Mouse (Mus musculus) MEL (cell line): ENCODE measurements at regions not wholly inside any gene's neighbourhood (a gene's known extent, or its start where the extent isn't known, plus 50 kb on each side); places are given as distances from the start of the nearest gene placed in this dataset.
A peak's percentile ranks its signal among the peaks of the same experiment; 100 is the strongest.

Experiments
- DNase-seq: peaks from one replicate; pipeline ENCODE4 v3.0.0; 2011; ENCODE audit warnings: low read depth, low spot score
- H3K27ac ChIP-seq: 2 replicates; pipeline ENCODE4 v1.5.1; 2012; ENCODE audit warnings: low read depth, mild to moderate bottlenecking, control low read depth, low read length, moderate library complexity; ENCODE audit not compliant: control insufficient read depth
- H3K27me3 ChIP-seq, 2 experiments: fragments of 150-350 bp in 1 of 2; sonication (generic) in 1 of 2; 2 replicates each; pipeline ENCODE4 v1.6.1; 2012; ENCODE audit warnings: low read length in 2 of 2, mild to moderate bottlenecking in 2 of 2, improper control_type of control experiment in 1 of 2, moderate library complexity in 1 of 2; ENCODE audit not compliant: insufficient read depth in 2 of 2, control insufficient read depth in 1 of 2
- H3K36me3 ChIP-seq, 2 experiments: 2 replicates each; pipeline ENCODE4 v1.6.1; 2012 to 2014; ENCODE audit warnings: low read length in 2 of 2, improper control_type of control experiment in 1 of 2, inconsistent platforms in 1 of 2, mild to moderate bottlenecking in 1 of 2; ENCODE audit not compliant: insufficient read depth in 2 of 2, control insufficient read depth in 1 of 2
- H3K4me1 ChIP-seq, 2 experiments: fragments of 150-350 bp in 1 of 2; sonication (generic) in 1 of 2; 2 replicates each; pipeline ENCODE4 v1.6.1; 2012; ENCODE audit warnings: low read length in 2 of 2, improper control_type of control experiment in 1 of 2, mild to moderate bottlenecking in 1 of 2; ENCODE audit not compliant: insufficient read depth in 2 of 2, control insufficient read depth in 1 of 2
- H3K4me3 ChIP-seq, 2 experiments: fragments of 150-350 bp in 1 of 2; sonication (generic) in 1 of 2; 2 replicates each; pipeline ENCODE4 v1.5.1; 2012; ENCODE audit warnings: low read depth in 2 of 2, low read length in 2 of 2, mild to moderate bottlenecking in 2 of 2, moderate library complexity in 2 of 2, control low read depth in 1 of 2, improper control_type of control experiment in 1 of 2; ENCODE audit not compliant: control insufficient read depth in 1 of 2, insufficient read depth in 1 of 2
- H3K79me2 ChIP-seq: 2 replicates; pipeline ENCODE4 v1.6.1; 2012; ENCODE audit warnings: mild to moderate bottlenecking, low read length, moderate library complexity; ENCODE audit not compliant: control insufficient read depth, poor library complexity, insufficient read depth
- H3K9ac ChIP-seq: 2 replicates; pipeline ENCODE4 v1.6.1; 2012; ENCODE audit warnings: low read depth, mild to moderate bottlenecking, control low read depth, low read length, moderate library complexity; ENCODE audit not compliant: control insufficient read depth, poor library complexity, severe bottlenecking
- H3K9me3 ChIP-seq: fragments of 150-350 bp; sonication (generic); replicated peaks from 2 replicates; pipeline ENCODE4 v1.6.1; 2012; ENCODE audit warnings: mild to moderate bottlenecking, low read length, improper control_type of control experiment, moderate library complexity; ENCODE audit not compliant: insufficient read depth
- CHD2 ChIP-seq: IDR thresholded peaks from 2 replicates; pipeline ENCODE4 v1.6.1; 2011; ENCODE audit warnings: low read length, improper control_type of control experiment
- CTCF ChIP-seq, 3 experiments: IDR thresholded peaks in 2 of 3; conservative IDR thresholded peaks in 1 of 3; 2 replicates each; pipeline ENCODE4 v1.5.1; 2011 to 2012; ENCODE audit warnings: low read length in 3 of 3, low read depth in 2 of 3, mild to moderate bottlenecking in 2 of 3, improper control_type of control experiment in 1 of 3, inconsistent platforms in 1 of 3, mixed read lengths in 1 of 3, moderate library complexity in 1 of 3; ENCODE audit not compliant: control insufficient read depth in 1 of 3, insufficient read depth in 1 of 3, poor library complexity in 1 of 3, severe bottlenecking in 1 of 3
- E2F4 ChIP-seq: IDR thresholded peaks from 2 replicates; pipeline ENCODE4 v1.6.1; 2011; ENCODE audit warnings: low read depth, low read length, improper control_type of control experiment, borderline replicate concordance
- ETS1 ChIP-seq: IDR thresholded peaks from 2 replicates; pipeline ENCODE4 v1.6.1; 2012; ENCODE audit warnings: low read depth, mild to moderate bottlenecking, inconsistent platforms, low read length, improper control_type of control experiment, moderate library complexity
- GABPA ChIP-seq: IDR thresholded peaks from 2 replicates; pipeline ENCODE4 v1.6.1; 2012; ENCODE audit warnings: low read depth, mild to moderate bottlenecking, inconsistent platforms, low read length, improper control_type of control experiment, moderate library complexity
- KAT2A ChIP-seq: conservative IDR thresholded peaks from 2 replicates; pipeline ENCODE4 v1.6.1; 2012; ENCODE audit warnings: low read depth, low read length, improper control_type of control experiment, inconsistent platforms
- MAX ChIP-seq: IDR thresholded peaks from 2 replicates; pipeline ENCODE4 v1.6.1; 2011; ENCODE audit warnings: low read length, improper control_type of control experiment
- MAZ ChIP-seq: IDR thresholded peaks from 2 replicates; pipeline ENCODE4 v1.6.1; 2012; ENCODE audit warnings: low read depth, mild to moderate bottlenecking, inconsistent platforms, low read length, improper control_type of control experiment
- MXI1 ChIP-seq: IDR thresholded peaks from 2 replicates; pipeline ENCODE4 v1.6.1; 2011; ENCODE audit warnings: mild to moderate bottlenecking, low read depth, low read length, improper control_type of control experiment
- NELFE ChIP-seq: IDR thresholded peaks from 2 replicates; pipeline ENCODE4 v1.6.1; 2011; ENCODE audit warnings: low read depth, low read length, improper control_type of control experiment
- POLR2AphosphoS2 ChIP-seq: IDR thresholded peaks from 2 replicates; pipeline ENCODE4 v1.6.1; 2011; ENCODE audit warnings: low read length, improper control_type of control experiment
- RAD21 ChIP-seq: IDR thresholded peaks from 2 replicates; pipeline ENCODE4 v1.6.1; 2011; ENCODE audit warnings: mild to moderate bottlenecking, low read depth, low read length, improper control_type of control experiment
- SIN3A ChIP-seq: IDR thresholded peaks from 2 replicates; pipeline ENCODE4 v1.6.1; 2012; ENCODE audit warnings: low read length, improper control_type of control experiment, inconsistent platforms
- TBP ChIP-seq: IDR thresholded peaks from 2 replicates; pipeline ENCODE4 v1.8.0; 2011; ENCODE audit warnings: low read depth, low read length, improper control_type of control experiment
- TCF12 ChIP-seq: IDR thresholded peaks from 2 replicates; pipeline ENCODE4 v1.6.1; 2014; ENCODE audit warnings: low read depth, mild to moderate bottlenecking, inconsistent platforms, low read length, improper control_type of control experiment, moderate library complexity
- USF1 ChIP-seq: IDR thresholded peaks from 2 replicates; pipeline ENCODE4 v1.6.1; 2014; ENCODE audit warnings: low read depth, mild to moderate bottlenecking, inconsistent platforms, low read length, improper control_type of control experiment, moderate library complexity
- USF2 ChIP-seq, 2 experiments: IDR thresholded peaks; 2 replicates each; pipeline ENCODE4 v1.6.1; 2011 to 2012; ENCODE audit warnings: improper control_type of control experiment in 2 of 2, low read length in 2 of 2, borderline replicate concordance in 1 of 2, inconsistent platforms in 1 of 2, low read depth in 1 of 2, mild to moderate bottlenecking in 1 of 2; ENCODE audit not compliant: insufficient read depth in 1 of 2
- ZNF384 ChIP-seq: IDR thresholded peaks from 2 replicates; pipeline ENCODE4 v1.6.1; 2012; ENCODE audit warnings: low read depth, mild to moderate bottlenecking, inconsistent platforms, low read length, improper control_type of control experiment

DNA sequence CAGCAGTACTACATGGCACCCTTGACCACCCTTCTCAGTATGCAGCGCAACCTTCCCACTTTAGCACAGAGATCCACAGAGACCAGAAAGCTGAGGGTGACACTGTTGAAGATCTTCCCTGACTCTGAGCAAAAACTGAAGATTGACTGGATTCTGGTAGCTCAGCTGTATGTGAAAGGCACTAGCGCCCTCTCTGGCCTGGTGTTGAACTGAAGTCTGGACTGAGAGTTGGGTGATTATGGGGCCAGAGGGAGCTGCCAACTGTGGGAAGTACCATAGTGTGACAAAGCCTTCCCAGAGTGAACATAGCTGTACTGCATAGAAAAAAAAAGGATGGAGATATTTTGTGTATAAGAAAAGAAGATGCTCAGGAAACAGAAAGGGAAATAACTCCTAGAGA, 173.3 kb upstream of the Ppp6c start:
- H3K4me3 ChIP-seq, result no peak overlapping the region
- H3K9ac ChIP-seq, result no peak overlapping the region
- no peak for DNase-seq
- no peaks in the 10 kb centered on the region for H3K4me1 ChIP-seq
- H3K27me3 ChIP-seq, result no peaks in the 10 kb centered on the region
- TF ChIP-seq MAX (no peak), USF1 (no peak), CTCF (IDR thresholded peaks at IDR 0.05 in 2 of 3, conservative IDR thresholded peaks at IDR 0.05 in 1 of 3; ENCODE audit: control insufficient read depth in 1 of 3, insufficient read depth in 1 of 3, low read depth in 2 of 3, low read length in 3 of 3, poor library complexity in 1 of 3, severe bottlenecking in 1 of 3) (peak in 1 of 3 experiments; percentile 14; a peak in 2 of 6 replicates)
- H3K9me3 ChIP-seq, result no peaks in the 10 kb centered on the region
- H3K79me2 ChIP-seq, result no peaks in the 10 kb centered on the region
- no peak overlapping the region for H3K27ac ChIP-seq
- H3K36me3 ChIP-seq, result no peaks in the 10 kb centered on the region

DNA sequence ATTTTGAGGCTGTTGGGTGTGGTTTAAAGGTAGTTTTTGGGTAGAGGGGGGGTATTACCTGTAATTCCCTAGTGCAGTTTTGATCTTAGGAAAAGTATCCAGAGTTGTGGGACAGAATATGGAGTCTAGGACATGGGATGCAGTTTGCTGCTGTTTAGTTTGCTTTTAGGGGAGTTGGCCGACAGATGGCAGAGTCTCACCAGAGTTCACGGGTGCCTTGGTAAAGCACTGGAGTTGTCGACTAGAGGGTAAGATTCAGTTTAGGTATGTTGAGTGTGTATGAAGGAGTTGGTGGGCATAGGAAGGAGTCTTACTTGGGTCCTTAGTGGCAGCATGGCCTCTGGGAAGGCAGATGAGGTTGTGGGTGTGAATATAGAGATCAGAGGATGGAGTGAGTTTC, 168.4 kb upstream of the Ppp6c start:
- no peak overlapping the region for H3K9ac ChIP-seq
- H3K9me3 ChIP-seq, result no peaks in the 10 kb centered on the region
- no peaks in the 10 kb centered on the region for H3K4me1 ChIP-seq
- no peak for DNase-seq
- H3K27me3 ChIP-seq, result no peaks in the 10 kb centered on the region
- no peak overlapping the region for H3K4me3 ChIP-seq
- H3K79me2 ChIP-seq, result no peaks in the 10 kb centered on the region
- H3K27ac ChIP-seq, result no peak overlapping the region
- TF ChIP-seq POLR2AphosphoS2, result no peak
- no peak for TF ChIP-seq CHD2
- no peak for TF ChIP-seq NELFE
- TF ChIP-seq ZNF384, result no peak
- TF ChIP-seq TCF12, result no peak
- no peak for TF ChIP-seq USF2 (IDR thresholded peaks at IDR 0.05; ENCODE audit: borderline replicate concordance in 1 of 2, insufficient read depth in 1 of 2, low read depth in 1 of 2, low read length in 2 of 2)
- no peak for TF ChIP-seq MAZ
- TF ChIP-seq CTCF (IDR thresholded peaks at IDR 0.05 in 2 of 3, conservative IDR thresholded peaks at IDR 0.05 in 1 of 3; ENCODE audit: control insufficient read depth in 1 of 3, insufficient read depth in 1 of 3, low read depth in 2 of 3, low read length in 3 of 3, poor library complexity in 1 of 3, severe bottlenecking in 1 of 3), result peak in 1 of 3 experiments; percentile 10; a peak in 1 of 6 replicates
- no peaks in the 10 kb centered on the region for H3K36me3 ChIP-seq

DNA sequence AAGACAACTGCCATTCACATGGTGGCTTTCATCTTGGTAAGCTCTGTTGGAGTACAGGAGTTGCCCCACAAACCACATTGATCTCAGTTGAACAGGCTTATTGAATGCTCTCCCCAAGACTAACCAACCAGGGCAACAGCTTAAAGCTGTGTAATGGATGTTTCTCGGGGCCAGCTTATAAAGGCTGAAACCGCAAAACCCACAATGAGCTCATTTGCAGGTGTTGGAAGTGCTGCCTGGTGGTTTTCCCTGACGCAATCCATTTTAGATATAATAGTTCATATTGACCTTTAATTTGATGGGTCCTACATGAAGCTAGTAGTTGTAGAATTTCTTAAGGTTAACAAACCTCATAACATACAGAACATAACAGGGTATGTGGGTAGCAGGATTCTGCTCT, 151.0 kb upstream of the Ppp6c start:
- H3K4me1 ChIP-seq, result no peaks in the 10 kb centered on the region
- no peaks in the 10 kb centered on the region for H3K9me3 ChIP-seq
- H3K36me3 ChIP-seq, result no peaks in the 10 kb centered on the region
- H3K27ac ChIP-seq, result no peak overlapping the region
- TF ChIP-seq MAX (no peak), TBP (no peak), MXI1 (no peak), CTCF (IDR thresholded peaks at IDR 0.05 in 2 of 3, conservative IDR thresholded peaks at IDR 0.05 in 1 of 3; ENCODE audit: control insufficient read depth in 1 of 3, insufficient read depth in 1 of 3, low read depth in 2 of 3, low read length in 3 of 3, poor library complexity in 1 of 3, severe bottlenecking in 1 of 3) (no peak), RAD21 (no peak), ETS1 (no peak), TCF12 (no peak), USF2 (IDR thresholded peaks at IDR 0.05; ENCODE audit: borderline replicate concordance in 1 of 2, insufficient read depth in 1 of 2, low read depth in 1 of 2, low read length in 2 of 2) (no peak), E2F4 (no peak), USF1 (no peak), CHD2 (no peak), GABPA (no peak), SIN3A (no peak), KAT2A (no peak)
- H3K9ac ChIP-seq, result no peak overlapping the region
- no peak for DNase-seq
- no peaks in the 10 kb centered on the region for H3K79me2 ChIP-seq
- no peak overlapping the region for H3K4me3 ChIP-seq
- no peaks in the 10 kb centered on the region for H3K27me3 ChIP-seq
